Mouse (Mus musculus) frontal cortex, adult (tissue): Measurements from ENCODE around the gene Tmem175.

Experiments used
- ATAC-seq: cut with Nextera tagmentation; 2 replicates; pipeline ENCODE4 v1.9.2; 2017; ENCODE audit warnings: mild to moderate bottlenecking, moderate library complexity, mixed read lengths; ENCODE audit not compliant: low TSS enrichment

The Tmem175 gene

GRCm38 (mm10) chr5:108677605-108678295 is 48.2 kb downstream of the Tmem175 start:
- ATAC-seq: peak; percentile 89

- no peak for ATAC-seq
These were observed 48.8 kb downstream of the Tmem175 start for GRCm38 (mm10) chr5:108678296-108678854.

GRCm38 (mm10) chr5:108679909-108680308 is 50.3 kb downstream of the Tmem175 start:
- ATAC-seq: no peak

GRCm38 (mm10) chr5:108680871-108681270 is 51.3 kb downstream of the Tmem175 start:
- no peak for ATAC-seq

DNA sequence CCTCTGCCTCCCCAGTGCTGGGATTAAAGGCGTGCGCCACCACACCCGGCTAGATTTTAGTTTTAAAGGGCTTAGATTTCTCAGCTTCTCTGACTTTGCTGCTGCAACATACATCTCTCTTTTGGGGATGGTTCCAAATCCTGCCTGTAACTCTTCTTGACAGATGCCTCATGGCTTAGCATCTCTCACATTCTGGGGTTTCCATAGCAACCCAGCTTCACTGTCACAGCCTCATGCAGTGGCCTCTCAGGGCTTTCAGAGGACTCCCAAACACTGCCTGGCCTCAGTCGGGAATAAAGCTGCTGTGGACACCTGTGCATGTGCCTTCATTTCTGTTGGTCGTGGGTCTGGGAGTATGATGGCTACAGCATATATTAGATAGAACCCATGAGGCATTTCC is 59.5 kb downstream of the Tmem175 start:
- no peak for ATAC-seq

- ATAC-seq: no peak
These were observed 61.6 kb downstream of the Tmem175 start for GRCm38 (mm10) chr5:108691152-108691551.

DNA sequence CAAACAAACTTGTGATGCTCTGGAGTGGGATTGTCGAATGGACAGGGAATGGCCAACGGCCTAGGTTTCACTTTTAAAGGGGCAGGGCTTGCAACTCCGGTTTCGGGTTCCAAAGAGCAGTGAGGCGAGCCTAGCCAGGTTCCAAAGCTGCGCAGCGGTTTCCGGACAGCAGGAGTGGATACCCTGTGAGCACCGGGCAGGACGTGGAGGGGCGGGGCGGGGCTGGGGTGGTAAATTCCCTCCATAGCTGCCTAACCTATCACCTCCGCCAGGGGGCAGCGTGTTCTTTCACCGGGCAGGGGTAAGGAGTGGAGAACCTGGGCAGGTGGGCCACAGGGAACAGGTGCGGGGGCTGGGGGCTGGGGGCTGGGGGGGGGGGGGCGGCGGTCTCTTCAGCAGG is 62.7 kb downstream of the Tmem175 start, which contains the start of gene Fgfrl1:
Gene Fgfrl1 (plus strand): TSS at position 112 of the 400 bp plus-strand sequence.
- ATAC-seq: no peak

DNA sequence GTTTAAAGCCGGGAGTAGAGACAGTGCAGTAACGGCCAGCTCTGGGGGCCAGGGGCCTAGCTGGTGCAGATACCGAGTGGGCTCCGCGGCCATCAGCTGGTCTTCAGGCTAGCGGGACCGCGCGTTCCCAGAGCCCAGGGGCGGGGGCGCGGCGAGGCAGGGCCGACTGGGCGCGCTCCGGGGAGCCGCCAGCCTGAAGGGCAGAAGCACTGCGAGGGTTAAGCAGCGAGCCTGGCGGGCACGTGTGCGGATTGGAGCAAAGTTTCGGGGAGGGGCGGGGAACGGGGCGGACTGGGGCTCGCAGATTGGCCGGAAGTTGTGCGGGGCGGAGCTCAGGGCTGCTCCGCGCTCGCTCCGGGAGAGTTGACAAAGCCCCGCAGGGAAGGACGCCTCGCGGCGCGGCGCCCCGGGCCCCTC is 64.3 kb downstream of the Tmem175 start:
- ATAC-seq: peak; percentile 88

GRCm38 (mm10) chr5:108694352-108695261 is 65.0 kb downstream of the Tmem175 start:
- no peak for ATAC-seq

DNA sequence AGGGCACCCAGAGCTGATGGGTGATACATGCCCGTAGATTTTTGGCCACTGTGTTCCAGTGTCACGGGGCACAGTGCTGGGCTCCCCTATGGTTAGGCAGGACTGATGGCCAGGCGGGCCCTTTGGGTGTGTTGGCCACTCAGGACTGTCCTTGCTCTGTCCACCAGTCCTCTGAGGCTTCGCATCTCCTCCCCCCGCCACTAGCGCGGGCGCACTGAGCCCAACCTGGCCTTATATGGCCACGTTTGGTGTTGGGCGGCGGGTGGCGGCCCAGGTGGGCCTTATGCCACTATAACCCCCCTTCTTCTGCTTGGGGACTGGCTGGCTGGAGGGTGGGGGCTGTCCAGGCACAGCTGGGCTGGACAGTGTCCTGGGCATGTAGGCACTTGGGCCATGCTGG is 66.3 kb downstream of the Tmem175 start:
- ATAC-seq: no peak

GRCm38 (mm10) chr5:108696542-108696941 is 67.0 kb downstream of the Tmem175 start:
- no peak for ATAC-seq

GRCm38 (mm10) chr5:108697341-108697753 is 67.8 kb downstream of the Tmem175 start:
- ATAC-seq: peak; percentile 25; the same call in 1 of the 2 replicates
